Mouse (Mus musculus): ENCODE data around the gene Olfr27.

The Olfr27 gene

GRCm38 (mm10) chr9:39127831-39128230 is at the start of gene Olfr27:
Gene Olfr27 (plus strand): TSS chr9:39128131.
- no peak for DNase-seq (ENCODE audit: extremely low read depth, low read depth, low spot score)

DNA sequence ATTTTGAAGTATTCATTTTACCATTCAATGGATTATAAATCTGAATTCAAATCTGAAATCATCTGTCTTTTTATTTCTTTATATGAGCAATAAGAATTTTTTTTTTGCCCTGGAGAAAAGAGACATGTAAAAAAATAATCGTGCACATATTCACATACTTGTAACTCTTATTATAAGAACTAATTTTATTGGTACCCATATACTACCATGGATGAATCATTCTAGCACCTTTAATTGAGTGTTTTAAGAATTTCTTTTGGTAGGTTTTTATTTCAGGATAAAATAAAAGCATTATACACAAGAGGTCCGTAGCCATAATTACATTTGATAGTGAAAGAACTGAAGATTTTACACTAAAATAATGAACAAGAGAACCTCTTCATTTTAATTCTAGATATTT is 49.1 kb upstream of the Olfr27 start, which contains the start of gene Olfr938:
Olfr938 (minus strand) TSS at position 101 of the 400 bp plus-strand sequence.
- no peak for DNase-seq (ENCODE audit: extremely low read depth, low read depth, low spot score)

GRCm38 (mm10) chr9:39127326-39127725 is 605 bp upstream of the Olfr27 start:
- no peak for DNase-seq (ENCODE audit: extremely low read depth, low read depth, low spot score)

GRCm38 (mm10) chr9:39152401-39152800 is 24.5 kb downstream of the Olfr27 start:
- DNase-seq (ENCODE audit: extremely low read depth, low read depth, low spot score): no peak

- no peak for DNase-seq (ENCODE audit: extremely low read depth, low read depth, low spot score)
These were observed 38.1 kb downstream of the Olfr27 start, which contains the start of gene Olfr943 for GRCm38 (mm10) chr9:39166004-39166403. Gene Olfr943 (plus strand): TSS chr9:39166304.

All from fat pad, adult 2 months (tissue).